Mouse (Mus musculus) G1E (cell line): ENCODE data around the gene Gpc2. TPM values are rescaled to one million over a fixed set of nuclear protein-coding genes. Genes with fewer than 3 reads are reported as not detected.

Source experiments
- ATAC-seq: 2 replicates; pipeline ENCODE4 v1.8.0; 2016; ENCODE audit warnings: mild to moderate bottlenecking; ENCODE audit not compliant: insufficient number of reproducible peaks, poor library complexity, low FRiP score, severe bottlenecking; ENCODE audit errors: extremely low read depth
- DNase-seq: peaks from one replicate; pipeline ENCODE4 v3.0.0; 2012; ENCODE audit warnings: low spot score
- H3K27me3 ChIP-seq: 2 replicates; pipeline ENCODE4 v1.6.1; 2012; ENCODE audit warnings: mild to moderate bottlenecking, low read length, inconsistent platforms; ENCODE audit not compliant: insufficient read depth
- H3K36me3 ChIP-seq: replicated peaks from 2 replicates; pipeline ENCODE3; 2012; ENCODE audit warnings: mild to moderate bottlenecking, inconsistent platforms
- H3K4me1 ChIP-seq: 2 replicates; pipeline ENCODE4 v1.6.1; 2012; ENCODE audit warnings: low read depth, low read length, inconsistent platforms, mixed read lengths; ENCODE audit not compliant: insufficient read depth
- H3K4me3 ChIP-seq: 2 replicates; pipeline ENCODE4 v1.5.1; 2012; ENCODE audit warnings: low read depth, mild to moderate bottlenecking, inconsistent platforms, low read length, moderate library complexity, mixed read lengths
- H3K9me3 ChIP-seq: replicated peaks from 2 replicates; pipeline ENCODE4 v1.6.1; 2012; ENCODE audit warnings: inconsistent platforms
- CTCF ChIP-seq: IDR thresholded peaks from 2 replicates; pipeline ENCODE4 v1.5.1; 2012; ENCODE audit warnings: low read depth, low read length, inconsistent platforms, mixed read lengths
- GATA1 ChIP-seq: IDR thresholded peaks from 2 replicates; pipeline ENCODE4 v1.6.1; 2012; ENCODE audit warnings: borderline replicate concordance, low read length, inconsistent platforms, mixed read lengths
- GATA2 ChIP-seq: IDR thresholded peaks from 2 replicates; pipeline ENCODE4 v1.6.1; 2012; ENCODE audit warnings: low read depth, low read length, inconsistent platforms, borderline replicate concordance
- POLR2AphosphoS5 ChIP-seq: IDR thresholded peaks from 2 replicates; pipeline ENCODE4 v1.6.1; 2012; ENCODE audit warnings: low read depth, low read length, inconsistent platforms; ENCODE audit not compliant: insufficient replicate concordance
- TAL1 ChIP-seq: conservative IDR thresholded peaks from 2 replicates; pipeline ENCODE4 v1.6.1; 2012; ENCODE audit warnings: low read depth, low read length, inconsistent platforms, mixed read lengths
- polyA plus RNA-seq: library from polyadenylated mRNA; stranded (reverse); fragments of >175 nt; gene quantifications from 2 replicates; pipeline ENCODE4 v1.2.3, GENCODE M21; 2012
- total RNA-seq, 2 experiments: library from RNA; stranded (forward) in 1 of 2; stranded (reverse) in 1 of 2; fragments of 200-1000 nt in 1 of 2; fragments of >200 nt in 1 of 2; fragmentation: Nextera tagmentation in 1 of 2; gene quantifications; 2 replicates each; pipeline ENCODE4 v1.2.3; 2014 to 2017

Gpc2 gene
- total and polyA plus RNA-seq, 3 experiments: not detected

- ATAC-seq (no peak), DNase-seq (no peak)
- H3K4me3 ChIP-seq: no peak overlapping the region
- no peaks in the 10 kb centered on the region for H3K4me1 ChIP-seq
- TF ChIP-seq CTCF: no peak
- no peak for TF ChIP-seq GATA1
- no peaks in the 10 kb centered on the region for H3K36me3 ChIP-seq
- peaks cover 11% of the 10 kb centered on the region for H3K9me3 ChIP-seq
- peaks cover 19% of the 10 kb centered on the region for H3K27me3 ChIP-seq
Observed at GRCm38 (mm10) chr5:138283540-138283939, 3.7 kb upstream of the Gpc2 start.

DNA sequence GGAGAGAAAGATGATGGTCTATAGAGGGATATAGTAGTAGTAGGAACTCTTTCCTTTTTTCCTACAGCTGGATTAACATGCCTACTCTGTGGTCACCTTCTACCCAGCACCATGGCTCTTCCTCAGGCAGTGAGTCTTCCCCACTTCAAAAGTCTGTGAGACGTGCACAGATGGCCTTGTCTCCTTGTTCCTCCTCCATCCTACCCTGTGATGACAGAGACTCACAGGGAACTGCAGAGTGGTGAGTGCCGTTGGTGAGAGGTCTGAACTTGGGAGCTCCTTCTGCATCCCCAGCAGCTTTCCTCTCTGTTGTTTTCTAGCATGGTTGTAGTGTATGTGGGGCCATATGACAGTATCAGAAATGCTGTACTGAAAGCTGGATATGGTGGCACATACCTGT lies 2.0 kb upstream of the Gpc2 start:
- peaks cover 34% of the 10 kb centered on the region for H3K27me3 ChIP-seq
- H3K9me3 ChIP-seq: peaks cover 11% of the 10 kb centered on the region
- TF ChIP-seq CTCF (no peak), POLR2AphosphoS5 (no peak), GATA1 (no peak), TAL1 (no peak), GATA2 (no peak)
- H3K4me1 ChIP-seq: no peaks in the 10 kb centered on the region
- no peaks in the 10 kb centered on the region for H3K36me3 ChIP-seq
- DNase-seq (no peak), ATAC-seq (no peak)
- H3K4me3 ChIP-seq: no peak overlapping the region

- DNase-seq (no peak), ATAC-seq (no peak)
- H3K9me3 ChIP-seq: peaks cover 11% of the 10 kb centered on the region
- no peak overlapping the region for H3K4me3 ChIP-seq
- TF ChIP-seq GATA2 (no peak), GATA1 (no peak), TAL1 (no peak), POLR2AphosphoS5 (no peak), CTCF (no peak)
- H3K27me3 ChIP-seq: peaks cover 44% of the 10 kb centered on the region
- no peaks in the 10 kb centered on the region for H3K36me3 ChIP-seq
- no peaks in the 10 kb centered on the region for H3K4me1 ChIP-seq
Observed at GRCm38 (mm10) chr5:138280829-138281228, 1.0 kb upstream of the Gpc2 start.

DNA sequence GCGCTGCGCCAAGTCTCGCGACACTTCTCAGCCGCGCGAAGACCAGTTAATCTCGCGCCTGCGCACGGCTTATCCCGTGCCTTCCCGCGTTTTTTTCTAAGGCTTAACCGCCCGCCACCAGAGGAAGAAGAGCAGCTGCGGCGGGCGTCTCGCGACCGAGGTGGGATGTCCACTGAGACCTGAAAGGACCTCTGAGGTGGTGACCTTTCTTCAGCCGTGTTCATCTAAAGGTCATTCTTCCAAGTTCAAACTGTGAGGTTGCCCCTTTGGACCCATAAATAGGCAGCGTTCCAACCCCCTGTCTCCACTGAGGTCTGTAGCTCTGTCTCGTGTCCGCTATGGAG lies 592 bp upstream of the Gpc2 start:
- TF ChIP-seq TAL1 (no peak), GATA2 (no peak), POLR2AphosphoS5 (no peak), GATA1 (no peak), CTCF (no peak)
- Histone ChIP-seq H3K4me3 (no peak overlapping the region; the same call in 1 of the 2 replicates), H3K27me3 (peaks cover 48% of the 10 kb centered on the region), H3K4me1 (no peaks in the 10 kb centered on the region), H3K9me3 (peaks cover 11% of the 10 kb centered on the region), H3K36me3 (no peaks in the 10 kb centered on the region)
- no peak for ATAC-seq
- DNase-seq: no peak

- Histone ChIP-seq H3K9me3 (peaks cover 11% of the 10 kb centered on the region), H3K4me1 (peaks cover 3% of the 10 kb centered on the region), H3K36me3 (no peaks in the 10 kb centered on the region), H3K4me3 (no peak overlapping the region), H3K27me3 (peaks cover 65% of the 10 kb centered on the region)
- ATAC-seq: no peak
- TF ChIP-seq CTCF: no peak
- no peak for DNase-seq
Observed at GRCm38 (mm10) chr5:138277994-138278393, 1.8 kb downstream of the Gpc2 start.

GRCm38 (mm10) chr5:138275216-138276050 lies 4.4 kb downstream of the Gpc2 start:
- ATAC-seq: no peak
- Histone ChIP-seq H3K27me3 (peaks cover 86% of the 10 kb centered on the region), H3K4me1 (peaks cover 3% of the 10 kb centered on the region), H3K36me3 (no peaks in the 10 kb centered on the region), H3K9me3 (peaks cover 10% of the 10 kb centered on the region), H3K4me3 (no peak overlapping the region)
- no peak for TF ChIP-seq TAL1
- TF ChIP-seq CTCF: no peak
- no peak for TF ChIP-seq GATA1
- no peak for TF ChIP-seq POLR2AphosphoS5
- DNase-seq: no peak

- no peaks in the 10 kb centered on the region for H3K9me3 ChIP-seq
- ATAC-seq: no peak
- no peak overlapping the region for H3K4me3 ChIP-seq
- peaks cover 3% of the 10 kb centered on the region for H3K4me1 ChIP-seq
- peaks cover 79% of the 10 kb centered on the region for H3K27me3 ChIP-seq
- TF ChIP-seq GATA1 (no peak), CTCF (no peak), POLR2AphosphoS5 (no peak), GATA2 (no peak), TAL1 (no peak)
- no peaks in the 10 kb centered on the region for H3K36me3 ChIP-seq
- DNase-seq: no peak
Observed at GRCm38 (mm10) chr5:138274186-138274585, 5.6 kb downstream of the Gpc2 start.
